Mouse (Mus musculus): Measurements from ENCODE around the gene Serpina3c.

DNA sequence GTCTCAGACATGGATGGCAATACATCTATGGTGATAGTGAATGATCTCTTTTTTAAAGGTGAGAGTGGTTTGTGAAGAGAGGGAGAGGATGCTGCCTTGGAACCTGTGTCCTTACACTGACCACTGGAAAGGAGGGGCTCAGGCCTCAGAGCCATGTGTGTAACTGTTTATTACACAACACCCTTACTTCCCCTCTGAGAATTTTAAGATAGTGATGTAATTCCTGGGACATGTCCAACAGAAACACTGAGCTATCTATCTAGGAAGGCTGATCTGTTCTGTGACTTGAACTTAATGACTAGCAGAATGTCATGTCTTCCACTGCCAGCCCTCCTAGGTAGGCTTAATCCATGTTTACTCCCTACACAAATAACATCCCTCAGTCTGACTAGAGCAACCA is 22.6 kb downstream of the Serpina3c start:
- TF ChIP-seq CTCF (IDR thresholded peaks at IDR 0.05; ENCODE audit: extremely low read depth, insufficient read depth, insufficient read length, insufficient replicate concordance) (no peak), POLR2A (IDR thresholded peaks at IDR 0.05; ENCODE audit: low read depth, low read length) (no peak)

All from spleen, adult 2 months (tissue).